Comparison of ENCODE assay signal across 26 mouse cellular contexts in the genomic region with DNA sequence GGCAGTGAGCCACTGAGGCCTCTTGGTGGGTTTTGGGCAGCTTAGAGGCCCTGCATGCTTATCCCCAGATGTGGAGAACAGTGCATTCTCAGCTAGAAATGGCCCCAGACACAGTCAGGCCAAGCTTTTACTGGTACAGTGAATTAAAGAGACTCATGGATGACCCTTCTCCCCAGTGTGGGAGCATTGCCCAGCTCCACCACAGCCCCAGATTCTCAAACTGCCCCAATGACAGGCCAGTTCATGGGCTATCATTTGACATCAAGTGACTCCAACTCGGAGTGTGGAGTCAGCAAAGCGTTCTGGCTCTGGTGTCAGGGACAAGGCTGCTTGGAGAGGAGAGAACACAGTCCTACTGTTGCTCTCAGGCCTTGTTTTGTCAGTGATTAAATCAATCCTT.
DNase-seq lines count a peak whose midpoint lies in the region; ATAC-seq and TF ChIP-seq lines count a peak whose summit lies in the region.
"Had no signal": no experiment of that assay in that cellular context is flagged by ENCODE, and none has a peak within 500 bp of the region (broad histone marks: within the 10 kb centered on the region; RNA-seq: fewer than 3 reads in every experiment).

No protein-coding gene starts in this region.

- no peak for ATAC-seq in kidney, embryonic 14.5 days (ENCODE audit: low FRiP score, low TSS enrichment)
- ATAC-seq: forebrain, embryonic 14.5 days; forebrain, postnatal 0 days; hindbrain, embryonic 16.5 days had no signal

- no peaks in the 10 kb centered on the region for H3K4me1 ChIP-seq in kidney, adult 2 months (ENCODE audit: control insufficient read depth, insufficient read depth, low read length)
- H3K4me1 ChIP-seq in kidney, embryonic 14.5 days (ENCODE audit: control insufficient read depth, insufficient read depth, low read length), result no peaks in the 10 kb centered on the region
- no peaks in the 10 kb centered on the region for H3K4me1 ChIP-seq in lung, adult 2 months (ENCODE audit: control insufficient read depth, insufficient read depth, low read length)
- H3K4me1 ChIP-seq: embryonic facial prominence, embryonic 12.5 days; embryonic facial prominence, embryonic 15.5 days; heart, embryonic 15.5 days; hindbrain, embryonic 13.5 days had no signal

- no peaks in the 10 kb centered on the region for H3K9me3 ChIP-seq in kidney, embryonic 14.5 days (ENCODE audit: control insufficient read depth, low read length)
- H3K9me3 ChIP-seq: embryonic facial prominence, embryonic 12.5 days; embryonic facial prominence, embryonic 15.5 days; heart, embryonic 12.5 days; heart, embryonic 15.5 days; hindbrain, embryonic 10.5 days; hindbrain, embryonic 13.5 days had no signal

- H3K27ac ChIP-seq in gastrocnemius, adult 2 months, result no peak overlapping the region
- no peak overlapping the region for H3K27ac ChIP-seq in kidney, adult 2 months (ENCODE audit: insufficient read depth, low read depth, low read length)
- H3K27ac ChIP-seq in kidney, embryonic 14.5 days (ENCODE audit: low read depth, low read length), result no peak overlapping the region
- H3K27ac ChIP-seq: embryonic facial prominence, embryonic 12.5 days; embryonic facial prominence, embryonic 15.5 days; heart, embryonic 15.5 days; hindbrain, embryonic 10.5 days; hindbrain, embryonic 13.5 days had no signal

- TF ChIP-seq CTCF in gastrocnemius, adult 2 months (IDR thresholded peaks at IDR 0.05), result no peak
- TF ChIP-seq CTCF in kidney, adult 2 months (conservative IDR thresholded peaks at IDR 0.05; ENCODE audit: insufficient read depth, insufficient read length, low read depth, low read length), result no peak
- TF ChIP-seq CTCF in lung, adult 2 months (IDR thresholded peaks at IDR 0.05; ENCODE audit: insufficient read depth, low read length), result no peak

- 69% methylated on average over 2 of the region's 2 CpGs for WGBS in kidney, adult 2 months
- WGBS in kidney, embryonic 14.5 days, result 64% methylated on average over 2 of the region's 2 CpGs
- WGBS in lung, adult 2 months, result 72% methylated on average over 2 of the region's 2 CpGs

- intact Hi-C loops in gastrocnemius, adult 2 months (cut with DNase I), result no loop called here
- intact Hi-C loops in left cerebral cortex, postnatal 25 days (cut with DNase I), result no loop called here

- no peak for TF ChIP-seq POLR2A in kidney, adult 2 months (IDR thresholded peaks at IDR 0.05; ENCODE audit: low read depth, low read length)
- TF ChIP-seq POLR2A in lung, adult 2 months (IDR thresholded peaks at IDR 0.05; ENCODE audit: borderline replicate concordance, extremely low read depth, low read depth, low read length), result no peak

- no peaks in the 10 kb centered on the region for H3K27me3 ChIP-seq in kidney, adult 2 months (replicated peaks; ENCODE audit: control insufficient read depth, insufficient read depth, low read length)
- H3K27me3 ChIP-seq in kidney, embryonic 14.5 days (ENCODE audit: control insufficient read depth, insufficient read depth, low read length), result no peaks in the 10 kb centered on the region
- H3K27me3 ChIP-seq: embryonic facial prominence, embryonic 12.5 days; embryonic facial prominence, embryonic 15.5 days; heart, embryonic 12.5 days; heart, embryonic 15.5 days; hindbrain, embryonic 13.5 days had no signal

- H3K9ac ChIP-seq in kidney, embryonic 14.5 days (ENCODE audit: low read depth, low read length), result no peak overlapping the region
- H3K9ac ChIP-seq: embryonic facial prominence, embryonic 12.5 days; embryonic facial prominence, embryonic 15.5 days; forebrain, postnatal 0 days; heart, embryonic 12.5 days; heart, embryonic 15.5 days; hindbrain, embryonic 13.5 days had no signal

- DNase-seq in gastrocnemius, adult 2 months, result peak; percentile 33
- no peak for DNase-seq in gastrocnemius, adult 18-20 months (ENCODE audit: low spot score)
- peak; percentile 52 for DNase-seq in kidney, adult 2 months
- DNase-seq in kidney, postnatal 10 days, result peak; percentile 61
- peak; percentile 30 to 34 for DNase-seq in kidney, postnatal 36 days
- no peak for DNase-seq in lung, adult 2 months
- no peak for DNase-seq in left cerebral cortex, postnatal 25 days (ENCODE audit: low spot score in 2 of 2)
- DNase-seq: adrenal gland, postnatal 10 days; adrenal gland, postnatal 36 days; cerebellum, adult 18-20 months; cerebellum, adult 9-10 months; cerebellum, postnatal 14 days; forebrain, postnatal 0 days; gastrocnemius, postnatal 25 days; heart, adult 18-20 months; heart, postnatal 10 days; heart, postnatal 36 days had no signal

- no peak overlapping the region for H3K4me3 ChIP-seq in gastrocnemius, adult 2 months
- H3K4me3 ChIP-seq in kidney, adult 2 months (ENCODE audit: insufficient read depth, low read depth, low read length), result no peak overlapping the region
- H3K4me3 ChIP-seq in kidney, embryonic 14.5 days (ENCODE audit: low read length), result no peak overlapping the region
- no peak overlapping the region for H3K4me3 ChIP-seq in lung, adult 2 months (replicated peaks; ENCODE audit: extremely low read depth, low read depth, low read length)
- H3K4me3 ChIP-seq: embryonic facial prominence, embryonic 12.5 days; embryonic facial prominence, embryonic 15.5 days; heart, embryonic 12.5 days; heart, embryonic 15.5 days; hindbrain, embryonic 10.5 days; hindbrain, embryonic 13.5 days had no signal

- H3K36me3 ChIP-seq in kidney, adult 2 months (ENCODE audit: control insufficient read depth, insufficient read depth, low read length), result no peaks in the 10 kb centered on the region
- H3K36me3 ChIP-seq in kidney, embryonic 14.5 days (ENCODE audit: control insufficient read depth, insufficient read depth, low read length), result no peaks in the 10 kb centered on the region
- H3K36me3 ChIP-seq: embryonic facial prominence, embryonic 12.5 days; embryonic facial prominence, embryonic 15.5 days; heart, embryonic 12.5 days; heart, embryonic 15.5 days; hindbrain, embryonic 10.5 days; hindbrain, embryonic 13.5 days had no signal

- no peak overlapping the region for H3K4me2 ChIP-seq in kidney, embryonic 14.5 days (replicated peaks; ENCODE audit: low read depth, low read length)
- H3K4me2 ChIP-seq: embryonic facial prominence, embryonic 12.5 days; embryonic facial prominence, embryonic 15.5 days; heart, embryonic 12.5 days; heart, embryonic 15.5 days; hindbrain, embryonic 13.5 days had no signal

Comparison
In these comparisons a context has a peak if more than half of its experiments do, and no peak if none do; other contexts are left out.
1. DNase-seq: peak in gastrocnemius, adult 2 months (single experiment), kidney, adult 2 months (single experiment), kidney, postnatal 10 days (single experiment) and kidney, postnatal 36 days (2 of 2); none in gastrocnemius, adult 18-20 months (single experiment), lung, adult 2 months (single experiment) and left cerebral cortex, postnatal 25 days (0 of 2).